Mouse (Mus musculus) embryo, embryonic 10.5 days (tissue): ENCODE data around the gene Gm7792.
"Not testable (repeated sequence)": the region's sequence is repeated elsewhere in the genome, so short reads cannot be mapped to it uniquely, and the experiment has no call there.

Experiments used
- DNase-seq: peaks from one replicate; pipeline ENCODE4 v3.0.0-alpha.2; 2015; ENCODE audit warnings: low spot score

The Gm7792 gene

GRCm38 (mm10) chr5:93843476-93843875, at the start of gene Gm7792:
Gene Gm7792, plus strand, starts transcription at chr5:93843776.
- not testable (repeated sequence) for DNase-seq
